Comparison of ENCODE assay signal across 8 mouse cellular contexts in the genomic region with DNA sequence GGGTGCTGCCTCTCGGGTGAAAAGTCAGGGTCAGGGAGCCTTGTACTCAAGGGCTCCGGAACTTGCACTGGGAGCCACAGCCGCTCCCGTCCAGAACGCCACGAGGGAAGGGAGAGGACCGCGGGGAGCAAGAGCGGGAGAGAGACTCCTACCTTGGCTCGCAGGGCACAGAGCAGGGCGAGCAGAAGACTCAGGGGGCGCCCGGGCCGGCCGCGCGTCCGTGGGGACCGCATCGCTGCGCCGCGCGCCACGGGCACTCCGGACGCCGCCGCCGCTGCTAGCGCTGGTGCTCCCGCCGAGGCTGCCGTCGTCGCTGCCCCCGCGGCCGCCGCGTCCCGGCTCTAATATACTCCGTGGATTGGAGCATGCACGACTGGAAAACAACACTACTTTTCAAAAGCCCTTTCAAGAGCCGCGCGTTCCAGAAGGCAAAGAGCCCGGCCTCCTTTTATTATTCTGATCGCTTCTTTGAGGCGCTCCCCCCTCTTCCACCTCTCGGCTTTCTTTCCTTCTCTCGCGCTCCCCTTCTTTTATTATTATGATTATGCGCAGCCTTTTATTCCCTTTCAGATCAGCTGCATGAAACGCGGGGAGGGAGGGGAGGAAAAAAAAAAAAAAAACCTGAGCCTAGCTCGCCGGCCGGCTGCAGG. TPM values are rescaled to one million over a fixed set of nuclear protein-coding genes. Genes with fewer than 3 reads are reported as not detected.
DNase-seq lines count a peak whose midpoint lies in the region; ATAC-seq lines count a peak whose summit lies in the region.

A gene (minus strand): TSS at position 620 of the 650 bp plus-strand sequence.

- H3K4me2 ChIP-seq in heart, embryonic 12.5 days, result peak within 1 kb of the TSS; percentile 89
- peak within 1 kb of the TSS; percentile 91 for H3K4me2 ChIP-seq in kidney, embryonic 15.5 days
- H3K4me2 ChIP-seq in lung, embryonic 15.5 days, result peak within 1 kb of the TSS; percentile 97

- H3K9me3 ChIP-seq in heart, embryonic 12.5 days (replicated peaks), result no peaks in the 10 kb centered on the region
- no peaks in the 10 kb centered on the region for H3K9me3 ChIP-seq in kidney, embryonic 15.5 days (replicated peaks)
- H3K9me3 ChIP-seq in lung, embryonic 15.5 days, result no peaks in the 10 kb centered on the region

- peak within 1 kb of the TSS; percentile 95 for H3K9ac ChIP-seq in heart, embryonic 12.5 days
- H3K9ac ChIP-seq in kidney, embryonic 15.5 days, result peak within 1 kb of the TSS; percentile 85
- peak within 1 kb of the TSS; percentile 88 for H3K9ac ChIP-seq in lung, embryonic 15.5 days

- peaks cover 33% of the 10 kb centered on the region for H3K4me1 ChIP-seq in heart, embryonic 12.5 days (replicated peaks)
- peaks cover 49% of the 10 kb centered on the region for H3K4me1 ChIP-seq in kidney, embryonic 15.5 days
- H3K4me1 ChIP-seq in lung, embryonic 15.5 days, result peaks cover 21% of the 10 kb centered on the region

- H3K36me3 ChIP-seq in heart, embryonic 12.5 days, result no peaks in the 10 kb centered on the region
- H3K36me3 ChIP-seq in kidney, embryonic 15.5 days, result no peaks in the 10 kb centered on the region
- no peaks in the 10 kb centered on the region for H3K36me3 ChIP-seq in lung, embryonic 15.5 days

- under 1% methylated on average over 57 of the region's 59 CpGs for whole genome bisulfite sequencing in heart, embryonic 12.5 days
- under 1% methylated on average over 59 of the region's 59 CpGs for WGBS in kidney, embryonic 15.5 days
- under 1% methylated on average over 52 of the region's 59 CpGs for WGBS in lung, embryonic 15.5 days

- no peaks in the 10 kb centered on the region for H3K27me3 ChIP-seq in heart, embryonic 12.5 days (replicated peaks)
- H3K27me3 ChIP-seq in kidney, embryonic 15.5 days, result 0 out of 2 replicates have a peak, but pooled peaks cover 6% of the 10 kb centered on the region
- H3K27me3 ChIP-seq in lung, embryonic 15.5 days, result no peaks in the 10 kb centered on the region

- ATAC-seq in heart, embryonic 12.5 days (ENCODE audit: insufficient number of reproducible peaks, low FRiP score), result 0 out of 2 replicates have a peak, but pooled peaks have one; percentile 10
- no peak for ATAC-seq in kidney, embryonic 15.5 days (replicated peaks; ENCODE audit: low FRiP score)
- ATAC-seq in lung, embryonic 15.5 days (ENCODE audit: borderline replicate concordance, extremely low read depth, low FRiP score, low TSS enrichment), result no peak
- no peak for ATAC-seq in activated CD4-positive, CD25-positive, alpha-beta regulatory T cell, adult 4 months

- peak; percentile 6 for DNase-seq in thymus, postnatal 14 days
- no peak for DNase-seq in thymus, postnatal 36 days
- peak; percentile 71 for DNase-seq in embryo, embryonic 9.5 days (ENCODE audit: extremely low spot score)
- DNase-seq in ovary, postnatal 14 days (ENCODE audit: low spot score), result peak; percentile 42

- peak within 1 kb of the TSS; percentile 85 for H3K4me3 ChIP-seq in heart, embryonic 12.5 days
- peak within 1 kb of the TSS; percentile 74 for H3K4me3 ChIP-seq in kidney, embryonic 15.5 days (replicated peaks)
- peak within 1 kb of the TSS; percentile 93 for H3K4me3 ChIP-seq in lung, embryonic 15.5 days

- peak within 1 kb of the TSS; percentile 98 for H3K27ac ChIP-seq in heart, embryonic 12.5 days (ENCODE audit: poor library complexity, severe bottlenecking)
- peak within 1 kb of the TSS; percentile 99 for H3K27ac ChIP-seq in kidney, embryonic 15.5 days
- H3K27ac ChIP-seq in lung, embryonic 15.5 days, result peak within 1 kb of the TSS; percentile 99

RNA-seq across cellular contexts. Expression of the gene that starts here (rescaled TPM):
- 26.2 and 26.6 TPM in 2 replicates for polyA plus RNA-seq in heart, embryonic 12.5 days (2016; fragmentation: Nextera tagmentation; extraction: Ambion mirVana)
- polyA plus RNA-seq in kidney, embryonic 15.5 days (2015; fragmentation: Nextera tagmentation; extraction: Ambion mirVana), result 52.2 and 54.6 TPM in 2 replicates
- 15.0 and 15.2 TPM in 2 replicates for polyA plus RNA-seq in lung, embryonic 15.5 days (2015; fragmentation: Nextera tagmentation; extraction: Ambion mirVana)
- under 1 TPM; 0.17 to 0.24 TPM for polyA plus RNA-seq in activated CD4-positive, CD25-positive, alpha-beta regulatory T cell, adult 4 months (2017; shearing (Covaris generic))

Comparison
In these comparisons a context has a peak if more than half of its experiments do, and no peak if none do; other contexts are left out.
1. RNA of the gene that starts here (polyA plus RNA-seq): 52.2 to 54.6 TPM in kidney, embryonic 15.5 days, 26.2 to 26.6 TPM in heart, embryonic 12.5 days and 15.0 to 15.2 TPM in lung, embryonic 15.5 days; 0.17 to 0.24 TPM in activated CD4-positive, CD25-positive, alpha-beta regulatory T cell, adult 4 months; every median in the first group is over 10 times any median in the second.
2. DNase-seq: peak in thymus, postnatal 14 days (single experiment), embryo, embryonic 9.5 days (single experiment) and ovary, postnatal 14 days (single experiment); none in thymus, postnatal 36 days (0 of 2).
3. Peak in every context shown above with its lines, with median percentiles within 50 percentile points of each other: H3K27ac ChIP-seq, H3K4me2 ChIP-seq, H3K4me3 ChIP-seq and H3K9ac ChIP-seq.